Mouse (Mus musculus): ENCODE data around the gene Itpa.

The Itpa gene

GRCm38 (mm10) chr2:130728906-130729585, 61.6 kb downstream of the Itpa start:
- DNase-seq (ENCODE audit: low spot score) = no peak

GRCm38 (mm10) chr2:130730746-130731145, 63.3 kb downstream of the Itpa start:
- DNase-seq (ENCODE audit: low spot score) = peak; percentile 37
